Mouse (Mus musculus) liver, embryonic 14.5 days (tissue): ENCODE data around the gene Fanci.

Experiments
- CTCF ChIP-seq: IDR thresholded peaks from 2 replicates; pipeline ENCODE4 v1.5.1; 2016; ENCODE audit warnings: antibody characterized with exemption, low read depth, control low read depth
- EP300 ChIP-seq: IDR thresholded peaks from 2 replicates; pipeline ENCODE4 v1.6.1; 2016; ENCODE audit warnings: antibody characterized with exemption, low read depth

GRCm38 (mm10) chr7:79359183-79359435 lies 32.6 kb upstream of the Fanci start:
- TF ChIP-seq CTCF, result no peak
- TF ChIP-seq EP300, result no peak
